Mouse (Mus musculus) v-Abl transformed pro-B cells (cell line): Measurements from ENCODE around the gene Dock9.

Experiments
- in situ Hi-C, 2 experiments: fragments of 400-800 bp; cut with MboI; formaldehyde crosslinking; loops; one replicate each; pipeline ENCODE4 v1.15.1; 2025; ENCODE audit not compliant: unreplicated experiment in 2 of 2

The Dock9 gene

DNA sequence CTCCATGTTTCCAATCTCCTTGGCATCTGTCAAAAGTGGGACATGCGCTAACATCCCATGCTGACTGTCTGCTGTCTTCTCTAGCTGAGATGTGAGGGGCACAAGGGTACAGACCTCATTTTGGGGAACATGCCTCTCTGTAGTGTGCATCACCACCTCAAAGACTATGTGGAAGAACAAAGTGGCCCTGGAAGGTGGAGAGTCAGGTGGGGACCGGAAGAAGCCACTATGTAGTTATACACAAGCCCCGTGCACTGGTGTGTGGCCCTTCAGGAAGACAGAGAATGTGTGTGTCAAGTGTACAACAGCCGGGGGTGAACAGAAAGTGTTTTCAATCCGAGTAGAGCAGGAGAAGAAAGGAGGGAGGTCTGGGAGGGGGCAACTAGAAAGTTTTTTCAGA lies 245.1 kb downstream of the Dock9 start:
- in situ Hi-C loops: no loop called here

- in situ Hi-C loops: no loop called here
Observed at GRCm38 (mm10) chr14:121549834-121550233, 247.8 kb downstream of the Dock9 start.

DNA sequence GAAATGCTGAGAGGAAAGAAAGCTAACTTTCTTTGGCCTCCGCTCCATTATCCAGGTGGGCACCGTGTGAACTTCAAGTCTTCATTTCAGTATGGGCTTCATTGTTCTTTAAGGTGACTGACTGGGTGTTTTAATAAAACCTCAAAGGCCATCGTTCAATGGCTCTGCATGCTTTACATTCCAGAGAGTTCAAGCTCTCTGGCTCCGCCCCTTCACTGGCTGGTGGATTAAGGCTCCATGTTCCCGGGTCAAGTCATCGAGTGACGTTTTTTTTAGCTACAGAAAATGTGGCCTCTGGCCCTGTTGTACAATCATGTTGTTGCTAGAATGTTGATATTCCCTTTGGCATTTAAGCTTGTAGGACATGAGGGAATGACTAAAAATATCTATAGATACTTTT lies 249.9 kb downstream of the Dock9 start:
- in situ Hi-C loops: no loop called here

DNA sequence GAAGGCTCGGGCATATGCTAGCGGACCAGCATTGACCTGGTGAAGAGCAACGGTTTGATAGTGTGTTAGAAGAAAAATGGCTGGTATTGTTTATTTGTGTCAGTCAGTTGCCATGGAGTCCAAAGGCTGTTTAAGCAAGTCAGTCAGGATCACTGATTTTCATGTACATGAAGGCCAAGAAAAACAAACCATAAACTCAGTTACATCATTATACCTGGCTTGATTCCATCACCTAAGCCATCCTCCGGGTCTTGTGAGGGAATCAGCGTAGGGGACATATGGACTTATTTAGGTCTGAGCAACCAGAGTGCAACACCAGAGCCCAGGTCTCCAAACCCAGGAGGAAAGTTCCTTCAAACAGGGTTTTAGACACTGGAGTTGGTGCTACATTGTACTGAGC lies 251.0 kb downstream of the Dock9 start:
- in situ Hi-C loops: no loop called here

DNA sequence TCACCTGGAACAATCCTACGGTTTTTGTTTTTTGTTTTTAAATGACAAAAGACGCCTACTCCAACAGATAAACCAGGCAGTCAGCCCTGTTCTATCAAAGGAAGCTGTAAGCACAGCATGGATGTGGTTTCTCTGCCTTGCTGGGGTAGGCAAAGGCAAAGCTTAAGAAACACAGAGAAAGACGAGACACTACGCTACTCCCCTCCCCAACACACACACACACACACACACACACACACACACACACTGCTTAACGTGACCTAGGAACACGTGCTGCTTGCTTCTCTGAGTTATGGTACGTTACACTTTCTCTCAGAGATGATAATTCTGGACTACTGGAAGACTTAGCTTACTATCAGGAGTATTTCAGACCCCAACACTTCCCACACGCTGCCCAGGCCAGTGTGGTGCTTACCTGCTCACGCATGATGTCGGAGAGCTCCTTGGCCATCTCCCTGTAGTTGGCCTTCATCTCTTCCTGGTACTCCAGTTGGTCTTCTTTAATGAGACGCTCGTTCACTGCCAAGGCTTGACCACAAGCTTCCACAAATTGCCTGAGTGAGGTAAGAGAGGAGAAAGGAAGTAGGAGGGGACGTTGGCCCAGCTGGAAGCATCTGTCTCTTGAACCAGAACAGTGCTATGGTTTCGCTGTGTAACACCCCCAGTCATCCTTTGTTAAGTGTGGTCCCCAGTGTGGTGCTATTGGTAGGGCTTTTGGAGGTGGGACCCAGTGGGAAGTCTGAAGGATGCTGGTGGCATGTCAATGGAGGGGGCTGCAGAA lies 251.9 kb downstream of the Dock9 start:
- in situ Hi-C loops: no loop called here

DNA sequence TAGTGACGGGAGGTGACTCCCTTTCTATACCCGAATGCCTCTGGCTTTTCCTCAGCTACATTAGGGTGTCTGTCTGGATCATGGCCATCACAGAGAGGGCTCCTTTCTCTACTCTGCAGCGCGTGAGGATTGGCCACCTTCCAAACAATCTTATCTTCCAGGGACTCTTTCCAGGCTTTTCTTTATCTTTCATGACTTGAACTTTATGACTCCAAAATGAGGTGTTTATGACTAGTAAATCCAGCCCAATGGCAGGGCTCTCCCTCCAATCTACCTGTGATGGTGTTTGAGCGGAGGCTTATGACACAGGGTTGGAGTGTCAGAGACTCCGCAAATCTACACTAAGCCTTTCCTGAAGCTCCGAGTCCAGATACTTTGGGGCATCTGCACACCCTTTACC lies 256.4 kb downstream of the Dock9 start:
- in situ Hi-C loops: no loop called here

DNA sequence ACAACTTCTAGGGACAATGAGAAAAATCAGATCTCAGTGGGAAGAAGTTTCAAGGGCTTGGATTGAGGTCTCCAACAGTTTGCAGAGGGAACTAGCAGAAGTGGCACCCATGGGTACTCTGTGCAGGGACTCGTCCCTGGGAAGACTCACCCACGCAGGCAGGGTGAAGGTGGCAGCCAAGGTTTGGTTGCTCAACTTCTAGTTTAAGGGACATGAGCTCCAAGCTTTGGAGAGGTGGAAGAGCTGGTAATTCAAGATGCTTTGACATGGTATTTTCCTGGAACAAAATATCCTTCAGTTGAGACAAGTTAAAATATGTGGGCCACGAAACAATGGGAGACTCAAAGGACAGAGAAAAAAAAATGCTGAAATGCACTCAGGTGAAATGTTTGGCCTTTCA lies 263.1 kb downstream of the Dock9 start:
- in situ Hi-C loops: no loop called here

GRCm38 (mm10) chr14:121530853-121531252 lies 266.8 kb downstream of the Dock9 start:
- in situ Hi-C loops: no loop called here

GRCm38 (mm10) chr14:121527883-121528282 lies 269.8 kb downstream of the Dock9 start:
- in situ Hi-C loops: no loop called here

GRCm38 (mm10) chr14:121527201-121527600 lies 270.4 kb downstream of the Dock9 start:
- in situ Hi-C loops: no loop called here

- in situ Hi-C loops: no loop called here
Observed at GRCm38 (mm10) chr14:121521709-121522108, 275.9 kb downstream of the Dock9 start.

GRCm38 (mm10) chr14:121516881-121517280 lies 280.8 kb downstream of the Dock9 start:
- in situ Hi-C loops: no loop called here

- in situ Hi-C loops: no loop called here
Observed at GRCm38 (mm10) chr14:121508929-121509328, 288.7 kb downstream of the Dock9 start.

GRCm38 (mm10) chr14:121506336-121506735 lies 291.3 kb downstream of the Dock9 start:
- in situ Hi-C loops: no loop called here

GRCm38 (mm10) chr14:121505485-121505860 lies 292.2 kb downstream of the Dock9 start:
- in situ Hi-C loops: no loop called here

GRCm38 (mm10) chr14:121504781-121505484 lies 292.7 kb downstream of the Dock9 start, which contains the start of gene Slc15a1:
Slc15a1 (minus strand) TSS chr14:121505252.
- in situ Hi-C loops: no loop called here

DNA sequence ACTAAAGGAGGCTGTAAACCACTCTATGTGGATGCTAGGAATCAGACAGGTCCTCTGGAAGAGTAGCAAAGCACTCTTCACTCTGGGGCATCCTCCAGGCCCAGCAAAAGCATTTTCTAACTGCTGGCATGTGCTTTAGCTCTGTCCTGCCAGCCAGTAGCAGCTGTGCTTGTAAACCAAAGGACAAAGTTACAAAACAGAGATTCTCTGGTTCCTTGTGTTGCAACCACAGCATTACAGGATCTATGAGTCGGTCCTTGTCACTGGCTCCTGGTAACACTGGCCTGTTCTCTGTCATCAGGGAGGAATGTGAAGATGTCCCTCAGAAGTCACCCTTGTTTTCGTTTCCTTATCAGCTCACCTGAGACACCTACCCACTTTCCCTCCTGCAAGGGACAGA lies 297.1 kb downstream of the Dock9 start:
- in situ Hi-C loops: no loop called here

GRCm38 (mm10) chr14:121499769-121500168 lies 297.9 kb downstream of the Dock9 start:
- in situ Hi-C loops: no loop called here

GRCm38 (mm10) chr14:121497800-121498199 lies 299.8 kb downstream of the Dock9 start:
- in situ Hi-C loops: no loop called here

DNA sequence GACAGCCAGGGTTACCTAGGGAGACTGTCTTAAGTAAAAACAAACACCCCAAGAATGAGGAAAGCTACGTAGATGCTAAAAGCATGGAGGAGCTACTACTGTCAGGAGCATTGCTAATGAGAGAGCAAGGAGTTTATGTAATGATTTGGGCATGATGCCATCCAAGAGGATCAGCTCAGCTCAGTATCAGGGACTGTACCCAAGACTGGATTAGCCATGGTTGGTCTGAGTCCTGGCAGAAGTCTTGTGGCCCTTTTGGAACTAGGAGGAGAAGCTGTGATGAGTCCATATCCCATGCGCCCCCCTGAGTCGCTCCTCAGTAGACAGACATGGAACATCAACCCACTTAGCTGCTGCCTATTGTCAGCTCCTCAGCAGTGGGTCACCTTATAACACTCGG lies 301.9 kb downstream of the Dock9 start:
- in situ Hi-C loops: no loop called here

- in situ Hi-C loops: no loop called here
Observed at GRCm38 (mm10) chr14:121495120-121495519, 302.5 kb downstream of the Dock9 start.

GRCm38 (mm10) chr14:121494238-121494637 lies 303.4 kb downstream of the Dock9 start:
- in situ Hi-C loops: no loop called here
